Mouse (Mus musculus) urinary bladder, postnatal 36 days (tissue): ENCODE data around the gene Lep.
A peak's percentile ranks its signal among the peaks of the same experiment; 100 is the strongest.

Experiments
- DNase-seq, 2 experiments: peaks; one replicate each; pipeline ENCODE4 v3.0.0; 2022; ENCODE audit warnings: low spot score in 2 of 2, mixed read lengths in 1 of 2

The Lep gene

GRCm38 (mm10) chr6:29117417-29118104, 57.5 kb downstream of the Lep start:
- peak in 1 of 2 experiments; percentile 64 for DNase-seq

- no peak for DNase-seq
Observed at GRCm38 (mm10) chr6:29118231-29118630, 58.2 kb downstream of the Lep start.

- no peak for DNase-seq
Observed at GRCm38 (mm10) chr6:29118963-29119362, 58.9 kb downstream of the Lep start.

GRCm38 (mm10) chr6:29119990-29120389, 60.0 kb downstream of the Lep start:
- no peak for DNase-seq
